Mouse (Mus musculus) liver, embryonic 11.5 days (tissue): ENCODE results near the gene Macf1. TPM values are rescaled to one million over a fixed set of nuclear protein-coding genes. Genes with fewer than 3 reads are reported as not detected.
"Not testable (repeated sequence)": the region's sequence is repeated elsewhere in the genome, so short reads cannot be mapped to it uniquely, and the experiment has no call there.

ENCODE experiments used
- ATAC-seq: fragments of 200-750 bp; cut with Nextera tagmentation; replicated peaks from 2 replicates; pipeline ENCODE4 v1.8.0; 2017; ENCODE audit warnings: moderate number of reproducible peaks, mild to moderate bottlenecking, moderate TSS enrichment, moderate library complexity; ENCODE audit not compliant: low FRiP score
- DNase-seq: peaks from one replicate; pipeline ENCODE4 v3.0.0-alpha.2; 2017; ENCODE audit warnings: low spot score
- H3K27ac ChIP-seq: fragments of 300-500 bp; sonication (generic); 2 replicates; pipeline ENCODE4 v1.5.1; 2014; ENCODE audit warnings: mild to moderate bottlenecking, low read depth, low read length, control low read depth
- H3K27me3 ChIP-seq: fragments of 300-500 bp; sonication (generic); replicated peaks from 2 replicates; pipeline ENCODE4 v1.6.1; 2014; ENCODE audit warnings: low read length, mixed read lengths; ENCODE audit not compliant: control insufficient read depth, insufficient read depth
- H3K36me3 ChIP-seq: fragments of 300-500 bp; sonication (generic); 2 replicates; pipeline ENCODE4 v1.6.1; 2014; ENCODE audit warnings: mild to moderate bottlenecking, low read length, moderate library complexity, mixed read lengths; ENCODE audit not compliant: control insufficient read depth, insufficient read depth
- H3K4me1 ChIP-seq: fragments of 300-500 bp; sonication (generic); replicated peaks from 2 replicates; pipeline ENCODE4 v1.6.1; 2014; ENCODE audit warnings: low read length, mixed read lengths; ENCODE audit not compliant: control insufficient read depth, insufficient read depth
- H3K4me2 ChIP-seq: fragments of 300-500 bp; sonication (generic); 2 replicates; pipeline ENCODE4 v1.6.1; 2014; ENCODE audit warnings: mild to moderate bottlenecking, control low read depth, moderate library complexity
- H3K4me3 ChIP-seq: fragments of 300-500 bp; sonication (generic); 2 replicates; pipeline ENCODE4 v1.5.1; 2014; ENCODE audit warnings: low read depth, low read length, control low read depth
- H3K9ac ChIP-seq: fragments of 300-500 bp; sonication (generic); 2 replicates; pipeline ENCODE4 v1.6.1; 2014; ENCODE audit warnings: low read depth, low read length, control low read depth
- H3K9me3 ChIP-seq: fragments of 300-500 bp; sonication (generic); 2 replicates; pipeline ENCODE4 v1.6.1; 2016; ENCODE audit warnings: low read length, inconsistent platforms, mixed read lengths; ENCODE audit not compliant: control insufficient read depth
- WGBS: fragments of 180-500 bp; shearing (Covaris S2); extraction: QIAGEN DNeasy Blood & Tissue Kit; methylation state at CpG from one replicate; pipeline ENCODE4 v1.1.7; 2014; 5-methylcytosine and 5-hydroxymethylcytosine counted together
- polyA plus RNA-seq: library from polyadenylated mRNA; unstranded; fragments of >200 nt; fragmentation: Nextera tagmentation; extraction: Ambion mirVana; gene quantifications from 2 replicates; pipeline ENCODE4 v1.2.1, GENCODE M21; 2014

Macf1 gene
- polyA plus RNA-seq, 1 experiment from 2014 or later: 36.5 TPM

- WGBS: 4% methylated on average over 6 of the region's 6 CpGs
- DNase-seq: no peak
- Histone ChIP-seq H3K4me3 (peak overlapping the region; percentile 67), H3K27ac (no peak overlapping the region), H3K4me1 (peaks cover 8% of the 10 kb centered on the region), H3K4me2 (peak overlapping the region; percentile 97), H3K9ac (peak overlapping the region; percentile 49), H3K27me3 (peaks cover 40% of the 10 kb centered on the region), H3K36me3 (no peaks in the 10 kb centered on the region), H3K9me3 (no peaks in the 10 kb centered on the region)
- ATAC-seq: peak; percentile 30; the same call in 1 of the 2 replicates
These were observed 340.7 kb downstream of the Macf1 start for GRCm38 (mm10) chr4:123343471-123343789.

GRCm38 (mm10) chr4:123342642-123343470, 341.3 kb downstream of the Macf1 start, which contains the start of gene Bmp8a:
Gene Bmp8a, minus strand, starts transcription at chr4:123343252.
- DNase-seq (peak; percentile 84), ATAC-seq (peak; percentile 84)
- Histone ChIP-seq H3K4me1 (peaks cover 8% of the 10 kb centered on the region), H3K27me3 (peaks cover 40% of the 10 kb centered on the region), H3K27ac (no peak within 1 kb of the TSS), H3K36me3 (no peaks in the 10 kb centered on the region), H3K4me3 (peak within 1 kb of the TSS; percentile 67), H3K9me3 (no peaks in the 10 kb centered on the region), H3K4me2 (peak within 1 kb of the TSS; percentile 97), H3K9ac (peak within 1 kb of the TSS; percentile 49)
- WGBS: under 1% methylated on average over 65 of the region's 65 CpGs

GRCm38 (mm10) chr4:123342091-123342641, 342.0 kb downstream of the Macf1 start:
- 4% methylated on average over 43 of the region's 43 CpGs for WGBS
- no peak for DNase-seq
- Histone ChIP-seq H3K9ac (0 out of 2 replicates have a peak overlapping the region, but pooled peaks have one; percentile 12), H3K4me3 (peak overlapping the region; percentile 67), H3K27me3 (peaks cover 40% of the 10 kb centered on the region), H3K27ac (no peak overlapping the region), H3K4me2 (peak overlapping the region; percentile 97), H3K4me1 (peaks cover 8% of the 10 kb centered on the region), H3K36me3 (no peaks in the 10 kb centered on the region), H3K9me3 (no peaks in the 10 kb centered on the region)
- ATAC-seq: peak; percentile 2; the same call in 1 of the 2 replicates

GRCm38 (mm10) chr4:123340232-123340631, 343.9 kb downstream of the Macf1 start:
- no peak overlapping the region for H3K27ac ChIP-seq
- no peak overlapping the region for H3K9ac ChIP-seq
- no peak overlapping the region for H3K4me3 ChIP-seq
- H3K9me3 ChIP-seq: no peaks in the 10 kb centered on the region
- H3K36me3 ChIP-seq: no peaks in the 10 kb centered on the region
- DNase-seq (no peak), ATAC-seq (no peak)
- peaks cover 8% of the 10 kb centered on the region for H3K4me1 ChIP-seq
- peaks cover 40% of the 10 kb centered on the region for H3K27me3 ChIP-seq
- no peak overlapping the region for H3K4me2 ChIP-seq
- WGBS: 56% methylated on average over 5 of the region's 5 CpGs

GRCm38 (mm10) chr4:123337693-123338092, 346.5 kb downstream of the Macf1 start:
- peaks cover 30% of the 10 kb centered on the region for H3K27me3 ChIP-seq
- no peaks in the 10 kb centered on the region for H3K9me3 ChIP-seq
- 71% methylated on average over 4 of the region's 4 CpGs for WGBS
- no peak overlapping the region for H3K4me2 ChIP-seq
- ATAC-seq: no peak
- no peak overlapping the region for H3K27ac ChIP-seq
- no peak overlapping the region for H3K4me3 ChIP-seq
- H3K4me1 ChIP-seq: peaks cover 3% of the 10 kb centered on the region
- no peak for DNase-seq
- no peak overlapping the region for H3K9ac ChIP-seq
- no peaks in the 10 kb centered on the region for H3K36me3 ChIP-seq

GRCm38 (mm10) chr4:123335796-123336585, 348.2 kb downstream of the Macf1 start:
- H3K9ac ChIP-seq: no peak overlapping the region
- H3K4me3 ChIP-seq: no peak overlapping the region
- no peaks in the 10 kb centered on the region for H3K4me1 ChIP-seq
- ATAC-seq: no peak
- H3K4me2 ChIP-seq: no peak overlapping the region
- H3K27ac ChIP-seq: no peak overlapping the region
- H3K9me3 ChIP-seq: no peaks in the 10 kb centered on the region
- H3K36me3 ChIP-seq: no peaks in the 10 kb centered on the region
- 63% methylated on average over 14 of the region's 14 CpGs for WGBS
- no peak for DNase-seq
- peaks cover 14% of the 10 kb centered on the region for H3K27me3 ChIP-seq

- H3K9ac ChIP-seq, DNase-seq, H3K27ac ChIP-seq, H3K36me3 ChIP-seq, H3K4me3 ChIP-seq, H3K4me2 ChIP-seq, H3K4me1 ChIP-seq, H3K9me3 ChIP-seq, ATAC-seq, H3K27me3 ChIP-seq: not testable (repeated sequence)
- 81% methylated on average over 10 of the region's 10 CpGs for WGBS
These were observed 348.9 kb downstream of the Macf1 start for GRCm38 (mm10) chr4:123335244-123335643.

- 64% methylated on average over 3 of the region's 3 CpGs for WGBS
- no peak for ATAC-seq
These were observed 350.0 kb downstream of the Macf1 start for GRCm38 (mm10) chr4:123334177-123334576.

More at GRCm38 (mm10) chr4:123334177-123334576, 350.0 kb downstream of the Macf1 start:
- H3K27ac ChIP-seq: no peak overlapping the region
- no peaks in the 10 kb centered on the region for H3K9me3 ChIP-seq
- H3K9ac ChIP-seq: no peak overlapping the region
- H3K4me3 ChIP-seq: no peak overlapping the region
- no peak for DNase-seq
- H3K4me1 ChIP-seq: no peaks in the 10 kb centered on the region
- no peak overlapping the region for H3K4me2 ChIP-seq
- peaks cover 3% of the 10 kb centered on the region; the same call in 1 of the 2 replicates for H3K27me3 ChIP-seq
- H3K36me3 ChIP-seq: no peaks in the 10 kb centered on the region
